Mouse (Mus musculus) CD4-positive, CD25-positive, alpha-beta regulatory T cell, adult 4 months (primary cell): Measurements from ENCODE around the gene N4bp1. TPM values are rescaled to one million over a fixed set of nuclear protein-coding genes. Genes with fewer than 3 reads are reported as not detected.
A peak's percentile ranks its signal among the peaks of the same experiment; 100 is the strongest.

Experiments
- ATAC-seq: one replicate; pipeline ENCODE4 v1.8.0; 2017
- polyA plus RNA-seq, 2 experiments: library from polyadenylated mRNA; unstranded; fragments of 100-300 nt; shearing (Covaris generic); gene quantifications; one replicate each; pipeline ENCODE4 v1.2.1; 2017

Gene N4bp1
- polyA plus RNA-seq, 2 experiments from 2014 or later = 10.8 to 11.9 TPM

GRCm38 (mm10) chr8:86853266-86853988, 31.6 kb downstream of the N4bp1 start:
- peak; percentile 27 for ATAC-seq

- no peak for ATAC-seq
Measured at GRCm38 (mm10) chr8:86852491-86852890, 32.6 kb downstream of the N4bp1 start.

- no peak for ATAC-seq
Measured at GRCm38 (mm10) chr8:86848876-86849275, 36.2 kb downstream of the N4bp1 start.

- ATAC-seq = no peak
Measured at GRCm38 (mm10) chr8:86848401-86848800, 36.7 kb downstream of the N4bp1 start.

- ATAC-seq = no peak
Measured at GRCm38 (mm10) chr8:86847091-86847490, 38.0 kb downstream of the N4bp1 start.

- no peak for ATAC-seq
Measured at GRCm38 (mm10) chr8:86845875-86846274, 39.2 kb downstream of the N4bp1 start.

GRCm38 (mm10) chr8:86844856-86845255, 40.2 kb downstream of the N4bp1 start:
- ATAC-seq = no peak

GRCm38 (mm10) chr8:86843896-86844295, 41.2 kb downstream of the N4bp1 start:
- no peak for ATAC-seq

- no peak for ATAC-seq
Measured at GRCm38 (mm10) chr8:86841556-86842309, 43.3 kb downstream of the N4bp1 start.

- no peak for ATAC-seq
Measured at GRCm38 (mm10) chr8:86840120-86840693, 44.9 kb downstream of the N4bp1 start.

- ATAC-seq = peak; percentile 56
Measured at GRCm38 (mm10) chr8:86838707-86839438, 46.2 kb downstream of the N4bp1 start.

GRCm38 (mm10) chr8:86837234-86837633, 47.8 kb downstream of the N4bp1 start:
- ATAC-seq = peak; percentile 48

- no peak for ATAC-seq
Measured at GRCm38 (mm10) chr8:86835881-86836280, 49.2 kb downstream of the N4bp1 start.

- ATAC-seq = no peak
Measured at GRCm38 (mm10) chr8:86834496-86835260, 50.4 kb downstream of the N4bp1 start.

- no peak for ATAC-seq
Measured at GRCm38 (mm10) chr8:86833937-86834336, 51.1 kb downstream of the N4bp1 start.

GRCm38 (mm10) chr8:86828925-86829324, 56.1 kb downstream of the N4bp1 start:
- no peak for ATAC-seq

- ATAC-seq = no peak
Measured at GRCm38 (mm10) chr8:86827199-86827598, 57.9 kb downstream of the N4bp1 start.

- ATAC-seq = no peak
Measured at GRCm38 (mm10) chr8:86826538-86826937, 58.5 kb downstream of the N4bp1 start.

GRCm38 (mm10) chr8:86825674-86826448, 59.2 kb downstream of the N4bp1 start:
- no peak for ATAC-seq

GRCm38 (mm10) chr8:86824735-86825134, 60.3 kb downstream of the N4bp1 start:
- no peak for ATAC-seq

- peak; percentile 39 for ATAC-seq
Measured at GRCm38 (mm10) chr8:86820756-86821201, 64.3 kb downstream of the N4bp1 start.
